Mouse (Mus musculus): ENCODE results near the gene Cacna1s. TPM values are rescaled to one million over a fixed set of nuclear protein-coding genes. Genes with fewer than 3 reads are reported as not detected.
A peak's percentile ranks its signal among the peaks of the same experiment; 100 is the strongest.

Gene Cacna1s
- total RNA-seq, 2 experiments from 2014 or later, result 558 to 576 TPM

DNA sequence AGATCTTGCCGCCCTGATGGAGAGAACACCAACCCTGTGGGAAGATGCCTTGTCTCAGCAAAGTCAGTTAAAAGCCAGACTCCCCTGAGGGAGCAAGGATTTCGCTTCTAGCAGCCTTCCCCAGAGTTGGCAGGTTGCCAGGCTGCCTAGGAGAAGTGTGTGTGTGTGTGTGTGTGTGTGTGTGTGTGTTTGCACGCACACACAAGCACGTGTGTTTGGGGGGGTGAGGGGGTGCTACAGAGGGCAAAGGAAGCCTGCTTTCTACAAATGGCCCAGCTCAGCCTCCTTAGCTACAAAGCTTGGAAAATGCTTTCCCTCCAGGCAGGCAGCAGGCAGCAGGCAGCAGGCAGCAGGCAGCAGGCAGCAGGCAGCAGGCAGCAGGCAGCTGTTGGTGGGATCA, 85.0 kb downstream of the Cacna1s start:
- DNase-seq, result peak; percentile 68

DNA sequence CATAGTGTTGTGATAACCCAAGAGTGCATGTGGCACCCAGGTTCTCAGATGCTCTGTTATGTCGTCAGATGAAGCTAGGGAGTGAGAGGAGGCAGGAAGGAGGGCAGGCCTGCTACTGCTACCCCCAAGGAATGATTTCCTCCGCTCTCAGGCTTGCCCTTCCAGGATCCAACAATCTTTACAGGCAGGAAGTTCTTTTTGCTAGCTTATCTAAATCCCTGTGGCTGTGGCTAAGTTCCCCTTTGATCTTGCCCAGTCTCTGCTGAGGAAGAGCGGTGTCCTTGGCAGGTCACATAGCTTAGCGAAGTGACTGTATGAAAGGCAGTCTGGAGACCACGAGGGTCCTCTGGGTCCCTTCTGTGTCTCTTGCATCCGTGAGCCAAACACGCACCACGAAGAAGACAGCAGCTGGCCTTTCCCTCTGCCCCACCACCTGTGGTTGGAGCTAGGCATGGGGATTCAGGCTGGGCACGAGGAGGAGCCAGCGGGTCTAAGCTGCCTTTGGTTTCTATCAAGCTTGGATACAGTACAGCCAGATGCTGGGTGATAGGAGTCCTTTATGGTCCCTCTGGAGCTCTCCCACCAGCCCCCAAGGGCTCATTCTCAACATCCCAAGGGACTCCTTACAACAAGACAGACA, 85.8 kb downstream of the Cacna1s start:
- DNase-seq, result no peak

DNA sequence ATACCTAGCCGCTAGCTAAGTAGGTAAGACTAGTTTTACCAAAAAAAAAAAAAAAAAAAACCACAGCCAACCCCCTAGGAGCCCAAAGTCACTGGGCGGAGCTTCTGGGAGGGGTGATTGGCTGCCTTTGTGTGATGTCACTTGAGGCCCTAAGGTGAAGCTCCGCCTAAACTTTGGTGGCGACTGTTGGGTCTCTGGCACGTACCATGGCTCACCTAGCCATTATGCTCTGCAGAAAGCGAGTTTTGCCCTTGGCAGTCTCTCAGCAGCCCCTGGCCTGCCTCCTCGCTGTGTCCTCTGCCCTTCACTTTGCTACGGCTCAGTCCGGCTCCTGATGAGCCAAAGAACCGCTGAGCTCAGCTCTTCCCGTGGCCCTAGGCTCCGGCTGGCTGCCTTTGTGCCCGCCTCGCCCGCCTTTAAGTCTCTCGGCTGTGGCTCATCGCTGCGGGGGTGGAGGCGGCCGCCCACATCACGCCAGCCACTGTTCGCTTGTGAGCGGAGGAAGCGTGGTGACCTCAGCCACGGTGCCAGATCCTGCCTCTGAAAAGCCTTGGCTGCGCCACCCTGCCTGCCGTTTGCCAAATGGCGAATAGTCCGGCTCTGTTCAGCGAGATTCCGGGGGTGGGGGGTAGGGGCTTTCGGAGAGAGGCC, 87.6 kb downstream of the Cacna1s start:
- peak; percentile 54 for DNase-seq

DNA sequence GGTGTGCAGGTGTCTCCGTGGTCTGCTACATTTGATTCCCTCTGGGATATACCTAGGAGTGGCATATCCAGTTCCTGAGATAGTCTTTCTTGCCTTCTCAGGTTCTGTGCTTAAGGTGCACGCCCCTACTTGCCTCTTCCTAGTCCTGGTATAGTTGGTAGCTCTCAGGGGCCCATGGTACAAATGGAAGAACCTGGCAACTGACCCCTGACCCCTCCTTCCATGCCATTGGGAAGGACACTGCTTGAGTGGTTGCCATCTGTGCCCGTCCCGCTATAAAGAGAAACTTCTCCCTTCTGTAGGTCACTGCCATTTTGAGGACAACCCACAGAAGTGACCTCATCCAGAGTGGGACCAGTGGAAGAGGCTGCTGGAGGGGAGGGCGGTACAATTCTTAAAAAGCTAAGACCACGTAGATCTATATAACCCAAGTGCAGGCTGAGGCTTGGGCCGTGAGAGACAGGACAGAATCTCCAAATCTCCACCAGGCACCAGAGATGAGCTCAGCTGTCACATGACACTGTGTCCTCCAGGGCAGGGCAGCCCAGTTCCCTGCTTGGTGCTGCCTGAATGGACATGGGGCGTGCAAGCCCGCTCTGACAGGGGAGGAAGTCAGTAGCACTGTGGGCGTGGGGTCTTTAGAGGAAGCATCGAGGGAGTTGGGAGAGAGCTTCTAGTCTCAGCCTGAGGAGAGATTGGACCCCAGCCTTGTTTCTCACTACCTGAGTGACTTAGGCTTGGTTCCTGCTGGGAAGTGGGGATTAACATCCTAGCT, 88.8 kb downstream of the Cacna1s start:
- no peak for DNase-seq

DNA sequence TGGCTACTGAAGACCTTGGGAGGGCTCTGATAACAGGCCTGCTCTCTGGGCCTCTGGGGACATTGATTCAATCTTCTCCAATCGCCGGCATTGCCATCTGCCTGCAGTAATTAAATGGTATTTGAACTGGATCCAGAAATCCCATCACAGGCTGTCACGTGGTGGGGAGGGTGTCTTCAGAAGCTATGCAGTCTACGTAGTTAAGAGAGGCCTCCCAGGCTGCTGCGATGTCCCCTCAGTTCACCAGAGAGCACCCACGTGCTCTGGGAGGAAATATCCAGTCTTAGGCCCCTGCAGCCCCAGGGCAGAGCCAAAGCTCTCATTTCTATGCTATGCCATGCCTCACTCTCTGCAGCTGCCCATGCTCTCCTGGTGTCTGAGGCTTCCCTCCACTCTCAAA, 89.8 kb downstream of the Cacna1s start:
- no peak for DNase-seq

DNA sequence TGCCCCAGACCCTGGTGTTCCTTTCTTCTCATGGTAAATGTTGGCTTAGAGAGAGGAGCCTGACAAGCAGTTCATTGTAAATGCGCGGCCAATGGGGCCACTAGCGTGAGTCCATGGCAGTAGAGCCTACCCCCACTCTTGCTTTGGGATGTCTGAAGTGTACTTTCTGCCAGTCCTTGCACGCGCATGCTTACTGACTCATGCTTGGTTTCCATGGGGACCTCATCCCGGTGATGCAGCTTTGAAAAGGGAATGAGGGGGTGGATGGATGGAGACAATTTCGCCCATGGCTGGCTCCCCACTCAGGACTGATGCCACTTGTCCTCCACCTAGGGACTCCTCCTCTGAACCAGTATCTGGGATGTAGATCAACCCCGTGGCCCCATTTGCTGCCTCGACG, 91.0 kb downstream of the Cacna1s start:
- no peak for DNase-seq

DNA sequence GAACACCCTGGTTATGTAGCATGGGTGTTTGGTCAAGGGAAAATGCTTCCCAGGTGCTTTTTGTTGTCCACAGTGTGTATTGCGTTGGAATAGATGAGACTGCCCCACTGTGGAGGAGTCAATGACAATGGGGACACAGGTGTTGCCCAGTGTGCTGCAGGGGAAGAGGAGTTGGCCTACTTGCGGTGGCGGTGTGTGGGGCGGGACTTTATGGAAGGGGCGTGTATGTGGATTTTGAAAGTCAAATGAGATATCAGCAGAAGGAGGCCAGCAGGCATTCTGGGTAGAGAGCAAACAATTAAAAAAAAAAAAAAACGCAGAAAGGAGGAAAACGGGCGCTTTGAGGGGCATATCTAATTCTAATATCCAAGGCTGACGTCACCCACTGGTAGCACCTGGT, 97.2 kb downstream of the Cacna1s start:
- DNase-seq, result no peak

DNA sequence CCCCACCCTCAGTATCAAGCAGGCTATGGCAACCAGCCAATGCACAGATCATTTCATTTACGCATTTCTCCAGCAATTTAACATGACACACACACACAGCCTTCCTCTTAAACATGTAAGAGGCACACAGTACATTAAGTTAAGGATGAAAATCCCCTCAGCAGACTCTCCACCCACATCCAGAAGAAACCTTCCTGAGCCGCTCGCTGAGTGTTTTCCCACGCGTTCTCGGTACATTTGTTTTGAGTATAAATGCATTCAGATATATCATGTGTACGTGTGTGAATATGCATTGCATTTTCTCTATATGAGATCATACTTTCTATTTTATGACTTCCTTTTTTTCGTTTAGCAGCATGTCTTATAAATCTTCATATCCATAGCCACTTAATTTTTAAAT, 98.8 kb downstream of the Cacna1s start:
- DNase-seq, result no peak

DNA sequence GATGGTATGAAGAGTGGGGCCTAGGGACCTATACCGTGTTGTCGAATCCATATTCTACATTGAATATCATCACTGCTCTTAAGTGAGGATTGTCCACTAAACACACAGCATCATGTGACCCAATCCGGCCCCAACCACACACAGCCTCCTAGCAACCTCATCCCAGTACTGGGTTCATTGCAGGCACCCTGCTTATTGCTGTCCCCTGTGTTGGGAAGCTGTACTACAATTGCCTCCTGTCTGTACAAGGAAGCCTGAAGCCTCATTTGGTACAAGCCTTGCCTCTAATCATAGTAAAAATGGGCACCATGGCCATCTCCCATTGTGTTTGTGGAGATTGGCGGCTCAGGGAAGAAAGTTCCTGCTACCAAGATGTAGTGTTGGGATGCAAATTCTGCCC, 103.8 kb downstream of the Cacna1s start:
- no peak for DNase-seq

DNA sequence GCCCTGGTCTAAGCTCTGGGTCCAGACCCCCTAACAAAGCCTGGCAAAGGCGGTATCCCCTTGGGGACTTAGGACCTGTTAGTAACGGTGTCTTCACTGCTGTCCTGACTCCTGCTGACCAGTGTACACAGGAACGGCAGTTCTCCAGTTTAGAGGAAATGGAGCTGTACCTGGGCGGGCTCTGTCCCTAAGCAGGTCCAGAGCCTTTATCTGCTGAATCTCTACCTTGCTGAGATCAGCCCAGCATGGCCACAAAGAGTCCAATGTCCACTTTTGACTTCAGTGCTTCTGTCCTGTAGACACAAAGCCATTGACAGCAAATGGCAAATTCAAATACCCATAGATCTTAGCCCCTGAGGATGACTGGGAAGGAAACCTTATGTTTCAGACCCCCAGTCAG, 104.4 kb downstream of the Cacna1s start:
- DNase-seq, result no peak

DNA sequence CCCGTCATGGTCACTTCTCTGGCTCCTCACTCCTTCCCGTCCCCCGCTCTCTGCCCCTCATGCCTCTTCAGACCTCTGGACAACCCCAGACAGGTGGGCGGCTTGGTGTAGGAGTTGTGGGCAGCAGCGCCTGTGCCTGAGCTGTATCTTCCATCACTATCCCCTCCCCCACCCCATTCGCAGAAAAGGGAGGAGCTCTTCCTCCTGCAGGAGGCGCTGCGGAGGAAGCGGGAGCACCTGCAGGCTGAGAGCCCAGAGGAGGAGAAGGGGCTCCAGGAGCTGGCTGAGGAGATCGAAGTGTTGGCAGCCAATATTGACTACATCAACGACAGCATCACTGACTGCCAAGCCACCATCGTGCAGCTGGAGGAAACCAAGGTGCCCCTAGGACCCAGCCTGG, 107.3 kb downstream of the Cacna1s start:
- no peak for DNase-seq

DNA sequence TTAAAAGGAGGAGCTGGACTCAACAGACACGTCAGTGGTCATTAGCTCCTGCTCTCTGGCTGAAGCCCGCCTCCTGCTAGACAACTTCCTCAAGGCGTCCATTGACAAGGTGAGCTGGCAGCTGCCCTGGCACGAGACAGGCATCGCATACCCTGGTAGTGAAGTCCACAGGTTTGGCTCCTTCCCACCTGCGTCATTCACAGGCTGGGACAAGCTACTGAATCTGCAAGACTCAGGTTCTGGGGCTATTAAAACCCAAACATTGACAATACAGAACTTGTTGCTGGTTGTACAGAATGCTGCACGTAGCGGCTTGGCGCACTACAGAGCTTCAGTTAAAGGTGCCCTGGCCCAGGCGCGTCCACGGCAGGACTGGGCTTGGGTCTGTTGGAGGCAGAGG, 107.7 kb downstream of the Cacna1s start:
- no peak for DNase-seq

DNA sequence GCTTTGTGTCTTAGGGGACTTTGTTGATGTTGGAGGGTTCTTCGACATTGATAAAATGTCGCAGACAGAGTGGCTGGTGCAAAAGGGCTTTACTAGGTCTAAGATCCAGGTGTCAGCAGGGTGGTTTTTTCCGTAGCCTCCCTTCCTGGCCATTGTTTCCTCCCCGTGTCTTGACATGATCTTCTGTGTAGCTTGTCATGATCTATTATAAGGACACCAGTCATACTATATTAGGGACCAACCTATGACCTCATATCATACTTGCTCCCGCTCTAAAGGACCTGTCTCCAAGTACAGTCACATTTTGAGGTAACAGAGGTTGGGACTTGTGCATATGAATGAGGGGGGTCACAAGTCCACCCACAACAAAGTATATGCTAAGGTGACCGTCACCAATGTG, 108.4 kb downstream of the Cacna1s start:
- DNase-seq, result no peak

DNA sequence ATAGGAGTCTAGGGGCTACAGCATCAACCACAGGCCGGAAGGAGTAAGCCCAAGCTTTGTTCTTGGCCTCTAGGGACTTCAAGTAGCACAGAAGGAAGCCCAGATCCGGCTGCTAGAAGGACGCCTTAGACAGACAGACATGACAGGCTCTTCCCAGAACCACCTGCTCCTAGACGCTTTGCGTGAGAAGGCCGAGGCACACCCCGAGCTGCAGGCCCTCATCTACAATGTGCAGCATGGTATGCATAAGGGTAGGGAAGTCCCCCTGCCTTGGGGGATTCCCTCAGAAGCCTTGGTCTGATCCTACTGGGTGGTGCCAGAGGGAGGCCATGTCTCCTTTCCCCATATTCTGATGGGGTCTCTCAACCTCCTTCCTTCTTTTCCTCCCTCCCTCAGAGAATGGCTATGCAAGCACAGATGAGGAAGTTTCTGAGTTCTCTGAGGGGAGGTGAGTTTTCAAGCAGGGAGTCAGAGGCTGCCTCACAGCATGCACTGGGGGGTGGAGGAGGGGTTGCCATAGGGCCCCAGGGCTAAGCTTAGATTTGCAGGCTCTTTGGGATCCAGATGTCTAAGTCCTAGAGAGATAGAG, 108.9 kb downstream of the Cacna1s start:
- no peak for DNase-seq

DNA sequence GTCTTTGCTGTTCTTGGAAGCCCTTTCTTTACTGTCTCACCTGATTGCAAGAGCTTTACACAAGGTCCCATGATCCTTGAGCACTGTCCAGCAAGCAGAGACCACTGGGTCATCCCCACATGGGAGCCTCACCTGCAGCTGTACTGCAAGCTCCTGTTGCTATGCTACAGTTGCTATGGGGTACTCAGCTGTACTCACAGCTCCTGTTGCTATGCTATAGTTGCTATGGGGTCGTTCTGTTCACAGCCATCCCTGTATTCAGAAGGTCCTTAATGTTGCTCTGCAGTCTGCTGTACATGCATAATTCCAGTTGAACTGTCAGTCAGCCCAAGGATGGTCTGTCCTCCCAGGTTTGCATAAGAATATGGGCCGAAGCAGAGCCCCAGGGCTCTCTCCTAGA, 112.9 kb downstream of the Cacna1s start:
- DNase-seq, result no peak

DNA sequence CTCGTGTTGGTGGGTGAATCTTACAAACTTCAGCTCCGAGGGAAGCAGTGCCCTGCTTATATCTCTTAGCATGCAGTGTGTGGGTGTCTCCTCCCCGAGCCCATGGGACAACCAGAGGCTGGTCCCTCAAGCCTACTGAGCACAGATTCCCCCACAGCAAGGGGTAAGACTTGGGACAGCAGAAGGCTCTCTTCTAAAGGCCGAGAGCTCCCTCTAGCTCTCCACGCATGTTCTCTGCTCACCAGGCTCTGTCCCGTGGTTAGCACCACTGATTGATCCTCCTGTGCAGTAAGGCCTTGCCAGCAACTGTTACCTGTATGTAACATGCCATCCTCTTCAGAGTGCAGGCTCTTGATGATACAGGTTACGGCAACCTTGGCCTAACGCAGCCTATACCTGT, 115.1 kb downstream of the Cacna1s start:
- no peak for DNase-seq

Other genes with a start within 250 kb of the Cacna1s start
- gene Lad1, start 234.2 kb upstream of the Cacna1s start, total RNA-seq (2021), result under 1 TPM; 0.11 to 0.12 TPM
- gene Tnnt2, start 216.4 kb upstream of the Cacna1s start, total RNA-seq (2021), result 10 to 100 TPM; 41.1 to 52.6 TPM
- gene Pkp1, start 133.5 kb upstream of the Cacna1s start, total RNA-seq (2021), result under 1 TPM in 1 of 2 experiments, not detected in 1; 0.07 TPM
- 10 to 100 TPM; 18.2 to 31.6 TPM for gene Igfn1, start 46.4 kb upstream of the Cacna1s start, total RNA-seq (2021)
- 10 to 100 TPM; 27.2 to 29.0 TPM for gene Tmem9, start 44.6 kb upstream of the Cacna1s start, total RNA-seq (2021)
- not detected for gene Ascl5, start 1.9 kb upstream of the Cacna1s start, total RNA-seq (2021)
- 1 to 10 TPM; 1.1 to 2.0 TPM for gene Kif21b, start 78.6 kb downstream of the Cacna1s start, total RNA-seq (2021)
- gene Mroh3, start 160.1 kb downstream of the Cacna1s start, total RNA-seq (2021), result not detected
- gene Inava, start 181.5 kb downstream of the Cacna1s start, total RNA-seq (2021), result under 1 TPM in 1 of 2 experiments, not detected in 1; 0.28 TPM
- gene Gpr25, start 208.1 kb downstream of the Cacna1s start, total RNA-seq (2021), result not detected